Mouse (Mus musculus) gonadal fat pad, adult 2 months (tissue): ENCODE measurements around the gene Erc2. TPM values are rescaled to one million over a fixed set of nuclear protein-coding genes. Genes with fewer than 3 reads are reported as not detected.

Experiments used
- DNase-seq: peaks from one replicate; pipeline ENCODE4 v3.0.0-alpha.2; 2012; ENCODE audit warnings: low read depth
- polyA plus RNA-seq: library from polyadenylated mRNA; depleted of rRNA; stranded (reverse); fragments of >200 nt; gene quantifications from 2 replicates; pipeline ENCODE4 v1.2.3, GENCODE M21; 2012

Erc2 gene
- polyA plus RNA-seq, 1 experiment = 3.1 TPM

- no peak for DNase-seq
These were observed 439.6 kb downstream of the Erc2 start for GRCm38 (mm10) chr14:28061649-28062375.

GRCm38 (mm10) chr14:28068021-28068420, 445.8 kb downstream of the Erc2 start:
- DNase-seq = no peak

GRCm38 (mm10) chr14:28069826-28070225, 447.6 kb downstream of the Erc2 start:
- DNase-seq = no peak

- DNase-seq = no peak
These were observed 450.3 kb downstream of the Erc2 start for GRCm38 (mm10) chr14:28072561-28072960.

- DNase-seq = peak; percentile 69
These were observed 467.6 kb downstream of the Erc2 start for GRCm38 (mm10) chr14:28089636-28090443.

- no peak for DNase-seq
These were observed 469.1 kb downstream of the Erc2 start for GRCm38 (mm10) chr14:28091367-28091766.

GRCm38 (mm10) chr14:28093214-28093613, 471.0 kb downstream of the Erc2 start:
- DNase-seq = no peak

GRCm38 (mm10) chr14:28093913-28094312, 471.7 kb downstream of the Erc2 start:
- DNase-seq = no peak

GRCm38 (mm10) chr14:28099084-28099483, 476.9 kb downstream of the Erc2 start:
- DNase-seq = no peak

GRCm38 (mm10) chr14:28113121-28113520, 490.9 kb downstream of the Erc2 start:
- no peak for DNase-seq

GRCm38 (mm10) chr14:28120851-28121250, 498.6 kb downstream of the Erc2 start:
- no peak for DNase-seq

- no peak for DNase-seq
These were observed 504.6 kb downstream of the Erc2 start for GRCm38 (mm10) chr14:28126842-28127241.

- no peak for DNase-seq
These were observed 506.8 kb downstream of the Erc2 start for GRCm38 (mm10) chr14:28128999-28129398.

GRCm38 (mm10) chr14:28143998-28144397, 521.8 kb downstream of the Erc2 start:
- no peak for DNase-seq

GRCm38 (mm10) chr14:28147201-28147600, 525.0 kb downstream of the Erc2 start:
- DNase-seq = no peak

GRCm38 (mm10) chr14:28150942-28151341, 528.7 kb downstream of the Erc2 start:
- no peak for DNase-seq

GRCm38 (mm10) chr14:28155706-28156105, 533.5 kb downstream of the Erc2 start:
- peak; percentile 24 for DNase-seq

- DNase-seq = no peak
These were observed 538.6 kb downstream of the Erc2 start for GRCm38 (mm10) chr14:28160852-28161251.

GRCm38 (mm10) chr14:28164642-28165408, 542.6 kb downstream of the Erc2 start:
- peak; percentile 8 for DNase-seq

GRCm38 (mm10) chr14:28165621-28166211, 543.5 kb downstream of the Erc2 start:
- DNase-seq = no peak

- DNase-seq = no peak
These were observed 548.5 kb downstream of the Erc2 start for GRCm38 (mm10) chr14:28170711-28171110.

- DNase-seq = no peak
These were observed 549.1 kb downstream of the Erc2 start for GRCm38 (mm10) chr14:28171364-28171763.
